Mouse (Mus musculus) lung, postnatal 0 days (tissue): Measurements from ENCODE around the gene Abcc12.
A peak's percentile ranks its signal among the peaks of the same experiment; 100 is the strongest.

Experiments used
- CTCF ChIP-seq: IDR thresholded peaks from 2 replicates; pipeline ENCODE4 v1.5.1; 2016; ENCODE audit warnings: antibody characterized with exemption, mild to moderate bottlenecking
- EP300 ChIP-seq: IDR thresholded peaks from 2 replicates; pipeline ENCODE4 v1.6.1; 2016; ENCODE audit warnings: antibody characterized with exemption, mild to moderate bottlenecking, control low read depth

GRCm38 (mm10) chr8:86585118-86585517, 4.6 kb upstream of the Abcc12 start:
- TF ChIP-seq CTCF (peak; percentile 87), EP300 (no peak)
